Mouse (Mus musculus): Measurements from ENCODE around the gene Rcor3.

- TF ChIP-seq CTCF (IDR thresholded peaks at IDR 0.05; ENCODE audit: borderline replicate concordance, insufficient read depth, low read depth, low read length): no peak
- TF ChIP-seq POLR2A (IDR thresholded peaks at IDR 0.05; ENCODE audit: borderline replicate concordance, insufficient read depth, low read length): peak; percentile 32; the same call in 1 of the 2 replicates
These were observed at the start of gene Rcor3 for GRCm38 (mm10) chr1:192137926-192138910.
